Mouse (Mus musculus): Measurements from ENCODE around the gene Gm42878.

- TF ChIP-seq CTCF (IDR thresholded peaks at IDR 0.05; ENCODE audit: borderline replicate concordance, control insufficient read depth, extremely low read depth, insufficient read depth, low read length, poor library complexity), result no peak
- 0 out of 2 replicates have a peak, but pooled peaks have one; percentile 29 for TF ChIP-seq POLR2A (IDR thresholded peaks at IDR 0.05; ENCODE audit: control insufficient read depth, extremely low read depth, insufficient read depth, low read length, poor library complexity)
These were observed 48.4 kb upstream of the Gm42878 start, which contains the start of gene Aldh2 for GRCm38 (mm10) chr5:121593451-121594401.
